Mouse (Mus musculus) embryo, embryonic 9.5 days (tissue): ENCODE measurements around the gene Mthfd2l.

Experiments
- DNase-seq: peaks from one replicate; pipeline ENCODE4 v3.0.0-alpha.2; 2017; ENCODE audit errors: extremely low spot score

Gene Mthfd2l

GRCm38 (mm10) chr5:90930971-90931851 is at the start of gene Mthfd2l:
TSS of gene Mthfd2l (plus strand) at chr5:90931117.
- peak; percentile 89 for DNase-seq

DNA sequence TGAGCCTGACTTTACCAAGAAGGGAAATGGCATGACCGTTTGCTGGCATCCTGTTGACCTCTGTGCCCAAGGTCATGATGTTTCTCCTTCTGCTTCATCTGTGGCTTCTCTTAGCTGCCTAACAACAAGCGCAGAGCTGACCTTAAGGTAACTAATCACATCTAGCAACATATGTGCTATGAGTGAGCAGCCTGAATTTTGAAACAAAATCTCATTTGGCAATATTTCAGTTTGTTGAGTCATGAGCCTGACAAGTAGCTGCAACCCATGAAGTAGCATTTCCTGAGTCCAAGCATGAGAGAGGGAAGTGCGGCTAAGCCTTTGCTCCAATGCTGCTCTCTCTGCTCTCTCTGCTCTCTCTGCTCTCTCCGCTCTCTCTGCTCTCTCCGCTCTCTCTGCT is 49.2 kb upstream of the Mthfd2l start:
- no peak for DNase-seq

GRCm38 (mm10) chr5:90882146-90882545 is 48.8 kb upstream of the Mthfd2l start:
- no peak for DNase-seq

DNA sequence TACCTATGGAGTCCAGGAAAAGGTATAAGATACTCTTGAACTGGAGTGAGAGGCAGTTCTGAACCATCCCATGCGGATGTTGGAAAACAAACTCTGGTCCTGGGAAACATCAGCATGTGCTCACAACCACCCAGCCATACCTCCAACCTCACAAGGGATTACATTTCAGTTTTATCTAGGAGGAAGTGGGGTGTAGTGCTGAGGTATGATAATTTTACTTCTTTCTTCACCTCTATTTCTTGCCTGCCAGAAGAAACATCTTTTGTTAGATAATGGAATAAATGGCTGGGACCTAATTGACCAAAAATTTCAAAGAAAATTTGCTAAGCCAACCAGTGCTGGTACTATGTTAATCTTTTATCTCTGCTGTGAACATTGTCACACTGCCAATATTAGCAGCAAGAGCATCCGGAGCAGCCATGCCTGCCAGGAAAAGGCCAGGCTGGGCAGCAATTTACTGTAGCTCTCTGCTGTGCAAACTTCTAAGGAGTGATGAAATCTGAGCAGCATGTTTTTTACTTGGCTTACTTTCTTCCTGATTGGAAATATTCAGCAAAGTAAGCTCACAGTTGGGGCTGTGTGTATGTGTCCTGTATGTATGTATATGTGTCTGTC is 46.2 kb upstream of the Mthfd2l start:
- no peak for DNase-seq

GRCm38 (mm10) chr5:90888661-90889060 is 42.3 kb upstream of the Mthfd2l start:
- DNase-seq: no peak

DNA sequence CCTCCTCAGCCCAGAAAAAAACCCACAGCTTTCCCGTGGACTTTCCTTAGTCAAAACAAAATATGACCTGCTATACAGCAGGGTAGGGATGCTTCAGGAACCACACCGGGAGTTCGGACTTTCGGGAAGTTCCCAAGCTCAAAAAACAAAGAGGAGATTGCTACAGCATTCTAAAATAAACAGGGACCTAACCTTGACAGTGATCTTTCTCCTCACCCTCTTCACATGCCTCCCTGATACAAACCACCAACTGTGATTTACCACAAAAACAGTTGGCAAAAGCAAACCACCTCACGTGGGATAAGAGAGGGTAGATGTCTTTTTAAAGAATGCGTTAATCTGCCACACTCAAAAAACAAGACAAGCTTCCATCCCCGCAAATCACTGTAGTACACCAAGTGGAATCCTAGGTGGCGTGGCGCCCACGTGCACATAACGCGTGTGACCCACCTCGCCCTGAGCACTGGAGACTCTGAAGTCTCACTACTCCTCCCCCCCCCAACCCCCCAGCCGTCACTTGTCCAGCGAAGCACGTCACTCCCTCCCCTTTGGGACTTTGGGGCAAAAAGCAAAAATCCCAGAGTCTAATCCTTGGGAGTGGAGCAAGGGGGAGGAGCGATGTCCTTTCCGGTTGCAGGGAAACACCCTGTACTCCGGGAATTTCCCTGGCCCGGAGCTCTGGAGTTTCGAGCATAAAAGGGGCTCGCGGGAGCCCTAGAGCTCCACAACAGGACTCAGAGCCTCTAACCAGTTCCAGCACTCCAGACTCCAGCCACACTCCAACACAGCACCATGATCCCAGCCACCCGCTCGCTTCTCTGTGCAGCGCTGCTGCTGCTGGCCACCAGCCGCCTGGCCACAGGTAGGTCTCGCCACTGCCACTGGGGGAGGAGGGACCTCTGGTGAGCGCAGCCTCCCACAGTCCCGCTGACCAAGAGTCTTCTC is 40.1 kb upstream of the Mthfd2l start, which contains the start of gene Cxcl1:
TSS of gene Cxcl1 (plus strand) at position 723 of the 945 bp plus-strand sequence.
- peak; percentile 53 for DNase-seq

DNA sequence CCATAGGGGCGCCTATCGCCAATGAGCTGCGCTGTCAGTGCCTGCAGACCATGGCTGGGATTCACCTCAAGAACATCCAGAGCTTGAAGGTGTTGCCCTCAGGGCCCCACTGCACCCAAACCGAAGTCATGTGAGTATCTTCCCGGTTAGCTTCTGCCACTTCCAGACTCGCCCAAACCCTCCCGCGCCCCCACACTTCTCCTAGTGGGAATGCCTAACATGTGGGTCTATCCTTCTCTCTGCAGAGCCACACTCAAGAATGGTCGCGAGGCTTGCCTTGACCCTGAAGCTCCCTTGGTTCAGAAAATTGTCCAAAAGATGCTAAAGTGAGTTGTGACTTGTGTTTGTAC is 39.5 kb upstream of the Mthfd2l start:
- peak; percentile 20 for DNase-seq

GRCm38 (mm10) chr5:90894231-90894630 is 36.7 kb upstream of the Mthfd2l start:
- DNase-seq: no peak

DNA sequence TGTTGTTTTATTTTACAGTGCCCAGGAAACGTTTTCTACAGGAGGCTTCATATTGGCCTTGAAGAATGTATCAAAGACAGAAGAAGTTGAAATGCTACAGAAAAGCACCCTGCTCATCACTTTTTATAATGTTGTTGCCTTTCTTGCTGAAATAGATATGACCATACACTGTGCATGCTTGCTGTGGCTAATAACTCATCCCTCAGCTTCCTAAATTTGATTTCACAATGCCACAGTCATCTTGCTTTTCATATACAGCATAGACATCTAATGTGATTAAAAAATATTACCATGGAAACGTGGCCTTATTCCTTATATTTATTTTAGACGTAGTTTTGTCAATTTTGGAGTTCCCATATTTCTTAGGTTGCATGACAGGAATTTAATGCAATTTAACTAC is 33.5 kb upstream of the Mthfd2l start:
- DNase-seq: no peak

GRCm38 (mm10) chr5:90899308-90899707 is 31.6 kb upstream of the Mthfd2l start:
- DNase-seq: no peak

GRCm38 (mm10) chr5:90900147-90900546 is 30.8 kb upstream of the Mthfd2l start:
- no peak for DNase-seq

DNA sequence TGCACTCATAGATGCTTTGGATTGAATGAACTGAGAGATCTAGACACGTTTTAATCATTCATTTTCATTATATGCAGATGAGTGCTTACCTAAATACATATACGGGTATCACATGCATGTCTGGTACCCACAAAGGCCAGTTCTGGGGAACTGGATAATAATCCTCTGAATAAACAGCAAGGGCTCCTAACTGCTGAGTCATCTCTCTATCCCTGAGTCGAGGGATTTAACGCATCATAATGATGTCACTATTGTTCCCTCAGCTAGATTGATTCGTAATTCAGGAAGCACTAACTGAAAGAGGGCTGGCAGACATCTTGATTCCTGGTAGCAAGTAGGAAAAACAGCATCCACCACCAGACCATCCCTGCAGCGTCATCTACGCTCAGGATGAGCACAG is 30.2 kb upstream of the Mthfd2l start:
- DNase-seq: no peak

- no peak for DNase-seq
Observed at GRCm38 (mm10) chr5:90902380-90903260, 28.3 kb upstream of the Mthfd2l start.

- no peak for DNase-seq
Observed at GRCm38 (mm10) chr5:90903339-90904020, 27.4 kb upstream of the Mthfd2l start, which contains the start of gene Cxcl2. TSS of gene Cxcl2 (plus strand) at chr5:90903871.

DNA sequence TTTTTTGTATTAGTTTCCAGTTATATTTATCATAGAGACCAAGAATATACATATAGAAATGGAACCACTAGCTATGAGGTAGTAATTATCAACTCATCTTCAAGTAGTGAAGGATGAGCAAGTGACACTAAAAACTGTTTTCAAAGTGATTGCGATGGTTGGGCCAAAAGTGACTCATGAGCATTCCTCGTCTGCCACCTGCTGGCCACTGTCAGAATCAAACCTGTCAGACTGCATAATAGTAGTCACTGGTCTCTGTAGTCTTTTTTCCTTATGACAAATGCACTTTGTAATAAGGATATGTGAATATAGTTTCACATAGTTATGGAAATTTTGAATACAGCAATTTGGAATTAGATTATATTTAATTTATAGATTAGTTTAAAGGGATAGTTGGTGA is 21.9 kb upstream of the Mthfd2l start:
- DNase-seq: peak; percentile 50

- no peak for DNase-seq
Observed at GRCm38 (mm10) chr5:90919495-90919894, 11.4 kb upstream of the Mthfd2l start.

DNA sequence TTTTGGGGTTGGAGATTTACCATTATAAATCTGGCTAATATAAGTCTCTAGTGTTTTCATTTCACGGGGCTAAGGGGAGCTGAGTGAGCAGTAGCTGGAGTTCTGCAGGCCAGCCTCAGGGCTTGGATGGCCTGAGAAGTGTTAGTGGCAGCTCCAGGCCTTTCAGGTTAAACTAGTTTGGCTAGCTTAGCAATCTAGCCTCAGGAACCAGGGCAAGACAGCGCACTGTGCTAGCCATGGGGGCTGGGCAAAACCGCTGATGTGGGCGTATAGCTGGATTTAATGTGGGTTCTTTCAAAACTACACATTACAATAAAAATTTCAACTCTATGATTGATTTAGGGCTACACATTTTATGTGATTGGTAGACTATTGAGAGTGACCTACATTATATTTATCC is 8.0 kb upstream of the Mthfd2l start:
- DNase-seq: no peak

- no peak for DNase-seq
Observed at GRCm38 (mm10) chr5:90930546-90930945, 371 bp upstream of the Mthfd2l start.

GRCm38 (mm10) chr5:90931911-90932310 is 994 bp downstream of the Mthfd2l start:
- DNase-seq: no peak

- no peak for DNase-seq
Observed at GRCm38 (mm10) chr5:90936706-90937105, 5.8 kb downstream of the Mthfd2l start.
